Mouse (Mus musculus) cerebellum, adult 9-10 months (tissue): Measurements from ENCODE around the gene Emc6.

Source experiments
- DNase-seq: peaks from one replicate; pipeline ENCODE4 v3.0.0; 2022

The Emc6 gene

DNA sequence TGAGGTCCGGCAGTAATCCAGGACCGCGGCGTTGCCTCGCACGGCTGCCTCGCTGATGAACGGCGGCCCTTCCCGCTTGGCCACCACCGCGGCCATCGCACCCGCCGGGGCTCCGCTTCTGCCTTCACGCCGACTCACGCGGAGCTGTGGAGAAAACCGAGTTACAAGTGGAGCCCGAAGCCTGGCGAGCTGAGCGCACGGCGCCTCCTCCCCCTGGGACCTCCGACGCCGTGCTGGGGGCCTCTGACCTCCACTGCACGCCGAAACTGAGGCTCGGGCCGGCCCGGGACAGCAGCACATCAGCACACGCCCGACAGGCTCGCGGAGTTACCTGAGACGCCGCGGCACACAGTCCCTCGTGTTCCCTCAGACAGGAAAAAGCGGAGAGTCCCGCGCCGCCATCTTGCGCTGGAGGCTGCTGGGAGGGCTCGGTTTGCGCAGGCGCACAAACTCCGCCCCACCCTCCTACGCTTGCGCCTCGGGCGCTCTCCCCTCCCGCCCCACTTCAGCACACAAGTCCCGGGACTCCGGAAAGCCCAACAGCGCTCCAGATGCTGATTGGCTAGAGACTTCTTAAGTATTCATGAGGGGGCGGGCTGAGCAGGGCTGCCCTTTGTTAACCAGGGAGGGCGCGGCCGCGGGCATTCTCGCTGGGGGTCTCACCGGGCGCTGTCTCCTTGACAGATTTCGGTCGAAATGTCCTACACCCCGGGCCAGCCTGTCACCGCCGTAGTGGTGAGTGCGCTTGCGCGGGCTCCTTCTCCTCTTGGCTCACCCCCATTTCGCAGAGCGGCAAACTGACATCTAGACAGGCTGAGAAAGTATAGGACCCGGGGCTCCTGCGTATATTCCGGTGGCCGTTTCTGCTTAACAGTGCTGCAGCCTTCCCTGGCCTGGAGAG, at the start of gene Emc6, which contains the start of gene Tax1bp3:
Gene Emc6 (minus strand): TSS at position 430 of the 901 bp plus-strand sequence.
Gene Tax1bp3 (plus strand): TSS at position 476 of the 901 bp plus-strand sequence.
- DNase-seq = peak; percentile 96

- DNase-seq = no peak
These were observed 49.0 kb upstream of the Emc6 start for GRCm38 (mm10) chr11:73225856-73226255.

- peak; percentile 6 for DNase-seq
These were observed 47.1 kb upstream of the Emc6 start for GRCm38 (mm10) chr11:73223966-73224365.

GRCm38 (mm10) chr11:73222846-73223245, 46.0 kb upstream of the Emc6 start:
- DNase-seq = no peak

DNA sequence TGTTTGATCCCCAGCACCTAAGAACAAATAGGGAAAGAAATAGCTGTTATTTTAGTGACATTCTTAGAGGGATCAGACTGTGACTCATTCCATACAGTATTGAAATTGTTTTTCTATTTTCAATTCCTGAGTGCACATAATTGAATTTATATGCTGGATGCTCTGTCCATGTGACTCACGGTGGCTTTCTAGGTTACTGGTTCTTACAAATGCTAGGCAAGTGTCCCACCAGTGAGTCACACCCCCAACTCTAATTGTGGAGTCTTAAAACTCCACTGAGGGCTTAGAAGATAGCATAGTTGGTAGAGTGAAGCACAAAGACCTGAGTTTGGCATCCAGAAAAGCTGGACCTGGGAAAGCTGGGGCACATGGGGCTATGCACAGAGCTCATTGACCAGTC, 43.8 kb upstream of the Emc6 start:
- DNase-seq = no peak

DNA sequence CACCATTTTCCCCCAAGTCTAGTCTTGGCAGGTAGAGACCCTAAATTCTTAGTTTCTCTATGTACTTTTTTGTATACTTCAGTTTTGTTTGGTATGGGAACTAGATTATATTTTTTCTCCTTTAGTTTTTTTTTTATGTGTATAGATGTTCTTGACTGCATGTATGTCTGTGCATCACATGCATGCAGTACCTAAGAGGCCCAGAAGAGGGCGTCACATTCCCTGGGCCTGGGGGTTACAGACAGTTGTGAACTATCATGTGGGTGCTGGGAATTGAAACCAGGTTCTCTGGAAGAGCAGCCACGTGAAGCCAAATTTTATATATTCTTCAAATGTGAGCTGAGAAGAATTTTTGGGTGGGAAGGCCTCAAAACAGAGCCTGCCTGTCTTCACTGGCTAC, 42.8 kb upstream of the Emc6 start:
- DNase-seq = no peak

DNA sequence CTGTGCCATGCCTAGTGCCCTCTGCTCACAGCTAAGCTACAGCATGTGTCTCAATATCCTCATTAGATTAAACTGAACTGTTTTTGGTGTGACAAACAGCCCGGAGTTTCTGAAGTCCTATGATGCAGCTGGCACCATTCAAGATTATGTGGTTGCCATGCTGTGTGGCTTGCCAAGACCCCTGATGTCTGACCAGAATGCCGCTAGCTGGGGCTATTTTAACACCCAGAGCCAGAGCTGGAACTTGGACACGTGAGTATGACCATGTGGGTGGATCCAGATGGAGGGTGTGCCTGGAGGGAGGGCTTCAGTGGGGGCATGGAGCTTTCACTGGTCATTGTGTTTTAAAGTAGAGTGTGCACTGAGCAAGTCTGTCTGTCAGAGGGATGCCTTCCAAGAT, 37.1 kb upstream of the Emc6 start:
- DNase-seq = no peak

DNA sequence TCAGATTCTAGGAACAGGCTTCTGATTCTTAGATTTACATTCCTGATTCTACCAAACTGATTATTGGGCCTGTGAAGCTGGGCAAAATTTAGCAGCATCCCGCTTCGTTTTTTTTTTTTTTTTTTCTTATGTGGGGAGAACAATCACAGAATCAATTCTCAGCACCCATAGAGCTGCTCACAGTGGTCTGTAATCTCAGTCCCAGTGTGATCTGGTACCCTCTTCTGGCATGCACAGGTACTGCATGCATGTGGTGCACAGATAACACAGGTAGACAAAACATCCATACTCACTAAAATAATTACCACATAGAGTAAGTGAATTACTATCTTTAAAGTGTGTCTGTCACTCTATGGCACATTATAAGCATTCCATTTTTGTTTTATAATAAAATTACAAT, 30.8 kb upstream of the Emc6 start:
- no peak for DNase-seq

GRCm38 (mm10) chr11:73205194-73205593, 28.4 kb upstream of the Emc6 start:
- DNase-seq = no peak

- no peak for DNase-seq
These were observed 27.1 kb upstream of the Emc6 start for GRCm38 (mm10) chr11:73203895-73204294.

- peak; percentile 22 for DNase-seq
These were observed 24.8 kb upstream of the Emc6 start for GRCm38 (mm10) chr11:73201597-73201996.

DNA sequence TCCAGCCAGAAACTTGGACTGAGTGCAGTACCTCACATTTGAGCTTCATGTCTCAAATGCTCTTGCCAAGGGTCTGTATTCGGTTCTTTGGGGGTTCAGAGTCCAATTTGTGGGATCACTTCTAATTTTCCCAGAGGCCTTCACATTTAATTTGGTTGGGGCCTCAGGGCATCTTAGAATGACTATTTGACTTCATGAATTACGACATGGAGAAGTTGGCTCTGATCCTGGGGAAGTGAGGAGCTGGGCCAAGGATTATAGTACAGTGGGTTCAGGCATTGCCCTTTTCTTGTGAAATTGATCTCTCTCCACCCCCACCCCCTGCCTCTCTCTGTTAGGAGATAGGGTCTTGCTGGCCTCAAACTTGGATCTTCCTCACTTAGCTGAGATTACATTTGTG, 24.2 kb upstream of the Emc6 start:
- peak; percentile 27 for DNase-seq

- DNase-seq = peak; percentile 60
These were observed 23.0 kb upstream of the Emc6 start for GRCm38 (mm10) chr11:73199879-73200278.

- DNase-seq = peak; percentile 98
These were observed 22.4 kb upstream of the Emc6 start, which contains the start of gene Shpk for GRCm38 (mm10) chr11:73199230-73199712. Gene Shpk, plus strand, starts transcription at chr11:73199460.

DNA sequence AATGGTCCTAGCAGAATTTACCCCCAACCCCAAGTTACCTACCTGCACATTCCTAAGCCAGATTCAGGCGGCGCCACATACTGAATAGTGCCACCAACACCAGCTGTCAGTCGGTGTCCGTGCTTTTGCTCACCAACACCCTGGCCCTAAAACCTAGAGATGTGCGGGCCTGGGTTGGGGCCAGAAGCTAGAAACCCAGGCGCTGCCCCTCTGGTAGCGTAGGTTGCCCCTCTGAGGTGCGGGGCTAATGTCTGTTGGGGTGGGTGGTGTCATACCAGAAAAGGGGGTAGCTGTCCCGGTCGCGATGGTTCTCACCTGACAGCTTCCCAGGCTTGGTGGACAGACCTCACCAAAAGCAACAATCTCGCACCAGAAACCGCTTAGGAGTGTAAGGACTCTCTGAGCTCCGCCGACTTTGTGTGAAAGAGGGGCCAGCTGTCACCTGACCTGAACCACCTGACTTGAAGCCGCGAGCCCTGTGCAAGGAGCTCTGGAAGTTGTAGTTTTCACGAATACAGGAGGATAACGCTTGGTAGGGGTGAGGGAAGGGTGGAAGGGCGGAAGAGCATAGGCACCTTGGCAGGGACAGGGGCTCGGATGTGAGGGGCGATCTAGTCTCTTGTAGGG, 21.9 kb upstream of the Emc6 start, which contains the start of gene Ctns:
Gene Ctns (minus strand): TSS at position 440 of the 627 bp plus-strand sequence.
- peak; percentile 93 for DNase-seq

DNA sequence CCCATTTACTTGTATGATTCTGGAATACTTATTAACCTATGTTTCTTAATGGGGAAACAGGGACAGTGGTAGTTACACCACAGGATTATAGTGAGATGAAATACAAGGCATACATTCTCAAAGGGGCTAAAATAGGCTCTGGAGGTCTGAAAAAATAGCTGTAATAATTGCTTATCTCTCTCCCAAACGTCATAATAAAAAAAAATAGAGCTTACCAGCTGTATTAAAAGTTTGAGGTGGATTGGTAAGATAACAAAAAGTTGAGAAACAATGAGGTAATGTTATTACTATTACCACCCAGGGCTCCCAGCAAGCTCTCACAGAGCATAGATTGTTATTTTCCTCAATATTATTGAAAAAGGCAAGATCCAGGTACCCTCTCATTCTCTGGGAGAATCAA, 21.4 kb upstream of the Emc6 start:
- DNase-seq = no peak

DNA sequence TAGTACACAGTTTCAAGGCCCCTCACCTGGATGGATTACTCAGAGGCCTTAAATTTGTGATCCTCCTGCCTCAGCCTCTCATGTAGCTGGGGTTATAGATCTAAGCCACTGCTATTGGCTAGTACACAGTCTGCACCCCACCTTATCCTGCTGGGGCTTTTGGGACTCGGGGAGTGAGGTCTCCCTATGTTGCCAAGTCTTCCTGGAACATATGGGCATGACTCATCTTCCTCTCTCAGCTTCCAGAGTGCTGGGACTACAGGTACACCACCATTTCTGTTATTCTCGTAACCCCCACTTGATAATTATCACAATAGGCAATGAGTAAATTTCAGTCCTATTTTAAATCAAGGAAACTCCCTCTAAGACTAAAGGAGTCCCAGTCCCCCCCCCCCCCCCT, 17.6 kb upstream of the Emc6 start:
- peak; percentile 31 for DNase-seq

DNA sequence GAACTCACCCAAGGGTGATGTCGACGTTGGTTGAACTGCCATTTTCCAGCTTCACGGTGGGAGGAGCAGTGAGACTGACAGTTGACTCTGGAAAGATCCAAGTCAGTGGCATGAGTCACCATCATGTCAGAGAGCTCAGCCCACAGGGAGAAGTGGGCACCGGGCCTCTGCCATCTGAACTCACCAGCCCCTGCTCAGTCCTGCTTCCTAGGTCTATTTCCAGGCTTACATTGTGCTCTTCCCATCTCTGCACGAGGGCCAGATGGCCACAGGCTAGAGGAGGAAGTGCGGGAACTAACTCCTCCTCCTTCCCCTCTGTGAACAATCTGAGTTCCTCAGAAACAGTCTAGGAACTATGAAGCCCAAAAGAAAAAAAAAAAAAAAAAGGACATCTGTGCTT, 16.2 kb upstream of the Emc6 start:
- DNase-seq = peak; percentile 73

GRCm38 (mm10) chr11:73187231-73187630, 10.4 kb upstream of the Emc6 start:
- no peak for DNase-seq

DNA sequence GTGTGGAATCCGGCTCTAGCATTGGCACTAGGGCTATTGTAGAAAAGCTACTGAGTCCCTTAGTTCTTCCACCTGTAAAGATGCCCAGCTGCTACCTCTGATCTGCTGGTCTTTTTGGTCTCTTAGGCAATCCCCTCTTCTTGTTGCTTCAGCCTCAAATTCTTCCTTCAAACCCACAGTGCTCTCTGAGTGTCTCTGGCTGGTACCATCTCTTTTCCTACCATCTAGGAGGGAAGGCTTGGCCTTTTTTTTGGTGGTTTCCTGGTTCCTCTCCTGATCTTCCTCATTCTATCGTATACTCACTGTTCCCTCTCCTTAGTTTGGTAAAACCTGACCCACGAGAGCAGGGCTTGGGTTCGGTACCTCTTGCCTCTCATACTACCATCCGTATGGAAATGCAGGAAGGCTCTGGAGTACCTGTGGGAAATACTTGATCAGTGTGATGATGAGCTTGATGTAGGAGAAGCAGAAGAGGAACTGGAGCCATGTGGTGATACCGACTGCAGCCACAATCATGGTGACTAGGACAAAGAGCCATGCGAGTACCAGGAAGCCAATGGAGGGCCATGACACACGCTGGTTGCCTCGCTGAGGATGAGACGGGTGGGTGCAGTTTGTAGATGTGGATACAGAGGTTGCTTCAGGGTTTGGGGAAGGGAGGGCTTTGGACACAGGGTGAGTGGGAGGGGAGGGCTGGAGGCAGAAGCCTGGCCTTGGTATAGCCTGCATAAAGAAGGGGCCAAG, 9.2 kb upstream of the Emc6 start:
- no peak for DNase-seq

DNA sequence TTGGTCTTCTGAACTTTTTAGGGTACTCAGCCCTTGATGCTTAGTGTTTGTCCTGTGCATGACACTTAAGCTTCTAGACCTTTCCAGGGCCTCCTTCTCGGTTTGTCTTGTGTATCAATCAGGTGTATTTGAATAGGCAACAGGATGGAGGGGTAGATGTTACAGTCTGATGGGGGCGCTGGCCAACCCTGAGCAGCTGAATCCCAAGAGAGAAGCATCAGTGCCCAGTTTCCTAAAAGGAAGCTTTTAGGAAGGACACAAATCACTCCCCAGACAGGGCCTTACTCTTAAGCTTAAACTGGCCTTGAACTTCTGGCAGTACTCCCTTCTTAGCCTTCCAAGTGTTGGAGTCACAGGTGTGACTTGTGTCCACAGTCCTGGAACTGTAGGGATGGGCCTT, 1.1 kb upstream of the Emc6 start:
- no peak for DNase-seq

GRCm38 (mm10) chr11:73177509-73177875, 655 bp upstream of the Emc6 start:
- DNase-seq = peak; percentile 57

- DNase-seq = no peak
These were observed 651 bp downstream of the Emc6 start for GRCm38 (mm10) chr11:73176186-73176585.
